ENCODE assay signal across 9 mouse cellular contexts in the genomic region with DNA sequence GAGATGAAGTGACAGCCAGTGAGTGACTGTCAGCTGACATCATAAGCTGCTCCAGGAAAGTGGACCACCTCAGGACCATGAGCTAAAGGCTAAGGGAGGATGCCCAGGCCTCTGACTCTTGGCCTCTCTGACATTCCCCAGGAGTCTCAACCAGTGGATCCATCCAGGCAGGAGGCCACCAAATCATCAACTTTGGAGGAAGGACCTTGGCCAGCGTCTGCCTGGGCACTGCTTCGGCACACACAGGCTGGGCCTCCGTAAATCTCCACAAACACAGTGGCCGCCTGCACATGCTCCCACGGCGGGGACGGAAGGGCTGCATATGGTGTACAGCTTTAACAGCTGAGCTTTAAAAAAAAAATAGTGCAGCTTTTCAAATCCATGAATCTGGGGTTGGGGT.
DNase-seq lines count a peak whose midpoint lies in the region; ATAC-seq lines count a peak whose summit lies in the region.
"Had no signal": no experiment of that assay in that cellular context is flagged by ENCODE, and none has a peak within 500 bp of the region (broad histone marks: within the 10 kb centered on the region; RNA-seq: fewer than 3 reads in every experiment).

No protein-coding gene starts in this region.

- H3K4me2 ChIP-seq in limb, embryonic 11.5 days (ENCODE audit: low read depth, severe bottlenecking): no peak overlapping the region
- no peak overlapping the region for H3K4me2 ChIP-seq in kidney, embryonic 14.5 days (replicated peaks; ENCODE audit: low read depth, low read length)

- WGBS in limb, embryonic 11.5 days: 32% methylated on average over 7 of the region's 7 CpGs
- 43% methylated on average over 7 of the region's 7 CpGs for WGBS in kidney, embryonic 14.5 days

- H3K36me3 ChIP-seq in limb, embryonic 11.5 days (ENCODE audit: control insufficient read depth, insufficient read depth, low read length): no peaks in the 10 kb centered on the region
- no peaks in the 10 kb centered on the region for H3K36me3 ChIP-seq in kidney, embryonic 14.5 days (ENCODE audit: control insufficient read depth, insufficient read depth, low read length)

- H3K9me3 ChIP-seq in limb, embryonic 11.5 days (ENCODE audit: control insufficient read depth, low read length): no peaks in the 10 kb centered on the region
- H3K9me3 ChIP-seq in kidney, embryonic 14.5 days (ENCODE audit: control insufficient read depth, low read length): no peaks in the 10 kb centered on the region

- ATAC-seq in frontal cortex, adult (ENCODE audit: low TSS enrichment): peak; percentile 50; the same call in 1 of the 2 replicates
- ATAC-seq in limb, embryonic 11.5 days (ENCODE audit: insufficient number of reproducible peaks, low FRiP score, low TSS enrichment, low read depth): no peak
- ATAC-seq in kidney, embryonic 14.5 days (ENCODE audit: low FRiP score, low TSS enrichment): no peak

- no peak overlapping the region for H3K4me3 ChIP-seq in limb, embryonic 11.5 days (ENCODE audit: low read depth, low read length)
- H3K4me3 ChIP-seq in kidney, embryonic 14.5 days (ENCODE audit: low read length): no peak overlapping the region

- H3K27me3 ChIP-seq in limb, embryonic 11.5 days (ENCODE audit: control insufficient read depth, insufficient read depth, low read length): 0 out of 2 replicates have a peak, but pooled peaks cover 2% of the 10 kb centered on the region
- H3K27me3 ChIP-seq in kidney, embryonic 14.5 days (ENCODE audit: control insufficient read depth, insufficient read depth, low read length): no peaks in the 10 kb centered on the region
- H3K27me3 ChIP-seq: CH12.LX had no signal

- H3K27ac ChIP-seq in limb, embryonic 11.5 days (replicated peaks; ENCODE audit: low read depth, low read length): no peak overlapping the region
- no peak overlapping the region for H3K27ac ChIP-seq in kidney, embryonic 14.5 days (ENCODE audit: low read depth, low read length)

- DNase-seq in frontal cortex, postnatal 36 days (ENCODE audit: low spot score in 2 of 2): no peak
- peak; percentile 31 to 34 for DNase-seq in right cerebral cortex, postnatal 10 days (ENCODE audit: low spot score in 2 of 2)
- DNase-seq in right cerebral cortex, adult 18-20 months: no peak
- peak; percentile 41 for DNase-seq in limb, embryonic 11.5 days (ENCODE audit: low spot score)
- DNase-seq in thymus, postnatal 25 days: no peak
- DNase-seq in layer of hippocampus, adult 8-10 months (ENCODE audit: low spot score in 2 of 2): no peak

- H3K9ac ChIP-seq in limb, embryonic 11.5 days (ENCODE audit: low read length): no peak overlapping the region
- no peak overlapping the region for H3K9ac ChIP-seq in kidney, embryonic 14.5 days (ENCODE audit: low read depth, low read length)

- peaks cover 23% of the 10 kb centered on the region for H3K4me1 ChIP-seq in limb, embryonic 11.5 days (ENCODE audit: control insufficient read depth, insufficient read depth, low read length)
- H3K4me1 ChIP-seq in kidney, embryonic 14.5 days (ENCODE audit: control insufficient read depth, insufficient read depth, low read length): peaks cover 18% of the 10 kb centered on the region

Comparison
In these comparisons a context has a peak if more than half of its experiments do, and no peak if none do; other contexts are left out.
1. DNase-seq: peak in right cerebral cortex, postnatal 10 days (2 of 2) and limb, embryonic 11.5 days (single experiment); none in frontal cortex, postnatal 36 days (0 of 2), right cerebral cortex, adult 18-20 months (single experiment), thymus, postnatal 25 days (single experiment) and layer of hippocampus, adult 8-10 months (0 of 2).